Mouse (Mus musculus) CH12.LX (cell line): ENCODE data around the gene Tmem200c.

Experiments used
- CHD1 ChIP-seq: IDR thresholded peaks from 2 replicates; pipeline ENCODE4 v1.6.1; 2012; ENCODE audit warnings: low read depth, low read length, improper control_type of control experiment, inconsistent platforms
- CHD2 ChIP-seq: IDR thresholded peaks from 2 replicates; pipeline ENCODE4 v1.6.1; 2011; ENCODE audit warnings: low read length, improper control_type of control experiment
- CTCF ChIP-seq, 2 experiments: IDR thresholded peaks in 1 of 2; conservative IDR thresholded peaks in 1 of 2; 2 replicates each; pipeline ENCODE4 v1.5.1; 2011 to 2012; ENCODE audit warnings: low read depth in 2 of 2, low read length in 2 of 2, improper control_type of control experiment in 1 of 2, inconsistent platforms in 1 of 2, mild to moderate bottlenecking in 1 of 2, moderate library complexity in 1 of 2
- MAFK ChIP-seq: IDR thresholded peaks from 2 replicates; pipeline ENCODE4 v1.6.1; 2011; ENCODE audit warnings: low read length, improper control_type of control experiment; ENCODE audit not compliant: insufficient replicate concordance
- MAX ChIP-seq: IDR thresholded peaks from 2 replicates; pipeline ENCODE4 v1.6.1; 2011; ENCODE audit warnings: low read length, improper control_type of control experiment
- MYC ChIP-seq: IDR thresholded peaks from 2 replicates; pipeline ENCODE4 v1.6.1; 2011; ENCODE audit warnings: low read depth, mild to moderate bottlenecking, improper control_type of control experiment, low read length
- POLR2A ChIP-seq: IDR thresholded peaks from 2 replicates; pipeline ENCODE4 v1.6.1; 2011; ENCODE audit warnings: low read depth, mild to moderate bottlenecking, improper control_type of control experiment, low read length
- POLR2AphosphoS2 ChIP-seq: IDR thresholded peaks from 2 replicates; pipeline ENCODE4 v1.6.1; 2011; ENCODE audit warnings: low read depth, low read length, improper control_type of control experiment
- ZC3H11A ChIP-seq: IDR thresholded peaks from 2 replicates; pipeline ENCODE4 v1.6.1; 2012; ENCODE audit warnings: low read depth, mild to moderate bottlenecking, inconsistent platforms, low read length, improper control_type of control experiment

DNA sequence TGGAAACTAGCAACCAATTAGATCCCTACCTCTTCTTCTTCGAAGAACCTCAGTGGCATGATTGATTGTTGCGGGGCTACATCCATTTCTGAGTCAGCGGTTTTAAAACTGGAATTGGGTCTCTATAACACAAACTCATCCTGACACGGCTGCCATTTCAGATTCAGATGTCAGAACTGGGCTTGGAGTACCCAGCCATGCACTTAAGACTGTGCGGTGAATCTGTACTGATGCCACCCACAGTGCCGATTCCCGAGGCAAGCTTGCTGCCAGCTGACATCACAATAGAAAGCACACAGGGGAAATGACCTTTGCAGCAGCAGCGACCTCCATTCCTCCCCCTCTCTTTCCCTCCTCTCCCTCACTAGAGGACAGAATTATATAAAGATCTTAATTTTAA is 47.6 kb downstream of the Tmem200c start:
- TF ChIP-seq CHD1: no peak
- no peak for TF ChIP-seq CTCF (conservative IDR thresholded peaks at IDR 0.05 in 1 of 2, IDR thresholded peaks at IDR 0.05 in 1 of 2; ENCODE audit: low read depth in 2 of 2, low read length in 2 of 2)
- no peak for TF ChIP-seq ZC3H11A
- TF ChIP-seq CHD2: no peak
- no peak for TF ChIP-seq MAX
- TF ChIP-seq POLR2A: no peak
- no peak for TF ChIP-seq POLR2AphosphoS2
- no peak for TF ChIP-seq MYC
- no peak for TF ChIP-seq MAFK
